Mouse (Mus musculus) kidney, adult 2 months (tissue): ENCODE measurements at regions not wholly inside any gene's neighbourhood (a gene's known extent, or its start where the extent isn't known, plus 50 kb on each side); places are given as distances from the start of the nearest gene placed in this dataset.
"Not testable (repeated sequence)": the region's sequence is repeated elsewhere in the genome, so short reads cannot be mapped to it uniquely, and the experiment has no call there.

ENCODE experiments used
- DNase-seq: peaks from one replicate; pipeline ENCODE4 v3.0.0; 2021
- H3K27ac ChIP-seq: fragments of 200-500 bp; 2 replicates; pipeline ENCODE4 v1.5.1; 2012; ENCODE audit warnings: low read depth, low read length, control low read depth, inconsistent platforms; ENCODE audit not compliant: insufficient read depth
- H3K27me3 ChIP-seq: fragments of 200-500 bp; replicated peaks from 2 replicates; pipeline ENCODE4 v1.6.1; 2012; ENCODE audit warnings: mild to moderate bottlenecking, moderate library complexity, low read length, inconsistent platforms; ENCODE audit not compliant: control insufficient read depth, insufficient read depth
- H3K36me3 ChIP-seq: fragments of 200-500 bp; 2 replicates; pipeline ENCODE4 v1.6.1; 2012; ENCODE audit warnings: mild to moderate bottlenecking, moderate library complexity, low read length, inconsistent platforms; ENCODE audit not compliant: control insufficient read depth, insufficient read depth
- H3K4me1 ChIP-seq: fragments of 200-500 bp; 2 replicates; pipeline ENCODE4 v1.6.1; 2011; ENCODE audit warnings: low read length; ENCODE audit not compliant: control insufficient read depth, insufficient read depth
- H3K4me3 ChIP-seq: fragments of 200-500 bp; 2 replicates; pipeline ENCODE4 v1.5.1; 2011; ENCODE audit warnings: mild to moderate bottlenecking, low read depth, low read length, control low read depth; ENCODE audit not compliant: insufficient read depth
- CTCF ChIP-seq: fragments of 200-500 bp; conservative IDR thresholded peaks from 2 replicates; pipeline ENCODE4 v1.5.1; 2011; ENCODE audit warnings: low read depth, mild to moderate bottlenecking, control low read depth, low read length, moderate library complexity, mixed read lengths; ENCODE audit not compliant: insufficient read depth, insufficient read length
- POLR2A ChIP-seq: fragments of 200-500 bp; IDR thresholded peaks from one replicate; pipeline ENCODE4 v1.6.1; 2011; ENCODE audit warnings: low read depth, low read length, control low read depth
- WGBS: fragments of 180-500 bp; shearing (Covaris S2); methylation state at CpG from one replicate; pipeline ENCODE4 v1.1.7; 2018; 5-methylcytosine and 5-hydroxymethylcytosine counted together

GRCm38 (mm10) chr6:144901825-144902224 is 120.0 kb upstream of the Sox5 start:
- Histone ChIP-seq H3K27me3 (no peaks in the 10 kb centered on the region), H3K36me3 (no peaks in the 10 kb centered on the region), H3K4me3 (no peak overlapping the region), H3K4me1 (no peaks in the 10 kb centered on the region), H3K27ac (no peak overlapping the region)
- no peak for DNase-seq
- WGBS = 72% methylated on average over 9 of the region's 9 CpGs
- TF ChIP-seq CTCF (no peak), POLR2A (no peak)

GRCm38 (mm10) chr6:144900858-144901257 is 119.1 kb upstream of the Sox5 start:
- H3K27me3 ChIP-seq, H3K4me1 ChIP-seq, H3K4me3 ChIP-seq, H3K27ac ChIP-seq, DNase-seq, H3K36me3 ChIP-seq: not testable (repeated sequence)
- 90% methylated on average over 7 of the region's 7 CpGs for WGBS

- H3K4me1 ChIP-seq = no peaks in the 10 kb centered on the region
- H3K27me3 ChIP-seq = no peaks in the 10 kb centered on the region
- H3K36me3 ChIP-seq = no peaks in the 10 kb centered on the region
- 73% methylated on average over 3 of the region's 3 CpGs for WGBS
- H3K27ac ChIP-seq = no peak overlapping the region
- no peak overlapping the region for H3K4me3 ChIP-seq
- no peak for TF ChIP-seq CTCF
- TF ChIP-seq POLR2A = no peak
- no peak for DNase-seq
Measured at GRCm38 (mm10) chr6:144897526-144897925, 115.7 kb upstream of the Sox5 start.

- no peak for DNase-seq
- TF ChIP-seq CTCF (no peak), POLR2A (no peak)
- no peak overlapping the region for H3K4me3 ChIP-seq
- 73% methylated on average over 2 of the region's 2 CpGs for WGBS
- no peak overlapping the region for H3K27ac ChIP-seq
- H3K4me1 ChIP-seq = no peaks in the 10 kb centered on the region
- no peaks in the 10 kb centered on the region for H3K36me3 ChIP-seq
- H3K27me3 ChIP-seq = no peaks in the 10 kb centered on the region
Measured at GRCm38 (mm10) chr6:144890914-144891313, 109.1 kb upstream of the Sox5 start.

GRCm38 (mm10) chr6:144890166-144890565 is 108.4 kb upstream of the Sox5 start:
- DNase-seq = no peak
- 34% methylated on average over 8 of the region's 8 CpGs for WGBS
- H3K27me3 ChIP-seq = no peaks in the 10 kb centered on the region
- TF ChIP-seq POLR2A (no peak), CTCF (no peak)
- no peaks in the 10 kb centered on the region for H3K4me1 ChIP-seq
- no peak overlapping the region for H3K4me3 ChIP-seq
- H3K36me3 ChIP-seq = no peaks in the 10 kb centered on the region
- H3K27ac ChIP-seq = no peak overlapping the region

- Histone ChIP-seq H3K4me3 (no peak overlapping the region), H3K27ac (no peak overlapping the region), H3K36me3 (no peaks in the 10 kb centered on the region), H3K27me3 (no peaks in the 10 kb centered on the region), H3K4me1 (no peaks in the 10 kb centered on the region)
- TF ChIP-seq POLR2A = no peak
- no peak for TF ChIP-seq CTCF
- DNase-seq = no peak
- WGBS = 81% methylated on average over 4 of the region's 4 CpGs
Measured at GRCm38 (mm10) chr6:144883117-144883516, 101.3 kb upstream of the Sox5 start.

- Histone ChIP-seq H3K36me3 (no peaks in the 10 kb centered on the region), H3K4me3 (no peak overlapping the region), H3K27me3 (no peaks in the 10 kb centered on the region; the same call in 1 of the 2 replicates), H3K27ac (no peak overlapping the region), H3K4me1 (no peaks in the 10 kb centered on the region)
- TF ChIP-seq POLR2A = no peak
- TF ChIP-seq CTCF = no peak
- no peak for DNase-seq
- WGBS = 78% methylated on average over 10 of the region's 10 CpGs
Measured at GRCm38 (mm10) chr6:144880098-144880497, 98.3 kb upstream of the Sox5 start.

- Histone ChIP-seq H3K27me3 (no peaks in the 10 kb centered on the region; the same call in 1 of the 2 replicates), H3K27ac (no peak overlapping the region), H3K4me1 (no peaks in the 10 kb centered on the region), H3K36me3 (no peaks in the 10 kb centered on the region), H3K4me3 (no peak overlapping the region)
- WGBS = 84% methylated on average over 12 of the region's 12 CpGs
- DNase-seq = no peak
- TF ChIP-seq CTCF (no peak), POLR2A (no peak)
Measured at GRCm38 (mm10) chr6:144876758-144877157, 95.0 kb upstream of the Sox5 start.
